Comparison of ENCODE assay signal across 18 mouse cellular contexts in the genomic region with DNA sequence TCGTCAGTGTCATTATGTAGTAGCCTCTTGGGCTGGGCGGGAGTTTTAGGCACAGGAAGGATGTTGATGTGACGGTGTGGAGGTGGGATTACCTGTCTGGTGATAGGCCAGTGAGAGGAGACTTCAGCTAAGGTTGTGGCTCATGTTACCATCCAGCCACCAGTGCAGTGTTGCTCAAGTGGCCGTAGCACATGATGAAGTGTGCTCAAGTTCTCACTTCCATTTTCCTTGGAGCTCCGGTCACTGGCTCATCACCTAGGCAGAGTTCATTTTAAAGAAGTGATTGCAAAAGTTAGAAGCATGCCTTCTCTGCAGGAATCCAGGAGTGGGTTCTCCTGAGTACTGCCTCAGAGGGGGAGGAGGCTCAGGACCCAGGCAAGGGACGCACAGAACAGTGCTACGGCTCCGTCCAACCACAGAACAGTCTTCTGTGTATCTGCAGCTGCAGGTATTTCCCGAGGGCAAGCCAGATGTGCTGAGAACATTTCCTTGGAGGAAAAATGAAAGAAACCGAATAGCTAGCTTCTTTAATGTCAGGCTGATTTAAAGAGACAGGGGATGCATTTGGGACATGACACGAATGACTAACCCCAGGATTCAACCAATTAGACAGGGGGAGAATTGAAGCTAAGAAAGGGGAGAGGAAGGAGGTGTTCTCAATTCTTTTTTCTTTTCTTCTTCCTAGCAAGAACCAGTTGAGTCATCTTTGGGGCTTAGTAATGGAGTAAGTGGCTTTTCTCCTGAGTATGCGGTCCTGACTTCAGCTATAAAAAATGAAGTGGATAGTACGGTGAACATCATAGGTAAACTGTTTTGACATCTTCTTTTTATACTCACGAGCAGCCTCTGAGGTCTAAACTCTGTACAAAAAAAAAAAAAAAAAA.
DNase-seq lines count a peak whose midpoint lies in the region; ATAC-seq and TF ChIP-seq lines count a peak whose summit lies in the region.
"Had no signal": no experiment of that assay in that cellular context is flagged by ENCODE, and none has a peak within 500 bp of the region (broad histone marks: within the 10 kb centered on the region; RNA-seq: fewer than 3 reads in every experiment).

No protein-coding gene starts in this region.

- no peak overlapping the region for H3K4me3 ChIP-seq in embryonic facial prominence, embryonic 11.5 days (ENCODE audit: low read depth, low read length)
- no peak overlapping the region for H3K4me3 ChIP-seq in embryonic facial prominence, embryonic 10.5 days
- no peak overlapping the region for H3K4me3 ChIP-seq in midbrain, embryonic 14.5 days (replicated peaks; ENCODE audit: low read depth, low read length)
- no peak overlapping the region for H3K4me3 ChIP-seq in midbrain, embryonic 13.5 days (replicated peaks)
- no peak overlapping the region for H3K4me3 ChIP-seq in limb, embryonic 14.5 days (replicated peaks; ENCODE audit: low read length)
- H3K4me3 ChIP-seq: hindbrain, embryonic 13.5 days; intestine, embryonic 15.5 days; kidney, embryonic 15.5 days; midbrain, embryonic 15.5 days had no signal

- no peak for ATAC-seq in embryonic facial prominence, embryonic 11.5 days (replicated peaks; ENCODE audit: insufficient number of reproducible peaks, low FRiP score, low TSS enrichment, low read depth)
- no peak for ATAC-seq in midbrain, embryonic 14.5 days (ENCODE audit: low FRiP score, low TSS enrichment)
- ATAC-seq in midbrain, embryonic 13.5 days: no peak
- peak; percentile 47; the same call in 1 of the 2 replicates for ATAC-seq in limb, embryonic 14.5 days (ENCODE audit: low FRiP score, low read depth)
- peak; percentile 25; the same call in 1 of the 2 replicates for ATAC-seq in neutrophil, adult 5-6 weeks (ENCODE audit: extremely low read depth, insufficient number of reproducible peaks, low FRiP score, poor library complexity, severe bottlenecking)
- ATAC-seq: forebrain, postnatal 0 days; intestine, embryonic 15.5 days; midbrain, embryonic 15.5 days; Patski had no signal

- H3K9ac ChIP-seq in embryonic facial prominence, embryonic 11.5 days (replicated peaks; ENCODE audit: low read length): no peak overlapping the region
- H3K9ac ChIP-seq in midbrain, embryonic 14.5 days (replicated peaks; ENCODE audit: low read length): no peak overlapping the region
- no peak overlapping the region for H3K9ac ChIP-seq in midbrain, embryonic 13.5 days (replicated peaks)
- H3K9ac ChIP-seq in limb, embryonic 14.5 days (ENCODE audit: low read depth, low read length, severe bottlenecking): no peak overlapping the region
- H3K9ac ChIP-seq: forebrain, postnatal 0 days; hindbrain, embryonic 13.5 days; intestine, embryonic 15.5 days; kidney, embryonic 15.5 days; midbrain, embryonic 15.5 days had no signal

- no peak overlapping the region for H3K4me2 ChIP-seq in embryonic facial prominence, embryonic 11.5 days (ENCODE audit: low read depth, low read length)
- H3K4me2 ChIP-seq in midbrain, embryonic 14.5 days (ENCODE audit: low read length): no peak overlapping the region
- H3K4me2 ChIP-seq in midbrain, embryonic 13.5 days (replicated peaks): no peak overlapping the region
- no peak overlapping the region for H3K4me2 ChIP-seq in limb, embryonic 14.5 days (replicated peaks; ENCODE audit: low read depth, low read length, severe bottlenecking)
- H3K4me2 ChIP-seq: hindbrain, embryonic 13.5 days; intestine, embryonic 15.5 days; kidney, embryonic 15.5 days; midbrain, embryonic 15.5 days had no signal

- TF ChIP-seq POLR2A in limb, embryonic 14.5 days (IDR thresholded peaks at IDR 0.05; ENCODE audit: borderline replicate concordance, extremely low read depth, insufficient read depth, insufficient read length): no peak

- no peaks in the 10 kb centered on the region for H3K27me3 ChIP-seq in embryonic facial prominence, embryonic 11.5 days (ENCODE audit: control insufficient read depth, insufficient read depth, low read length)
- H3K27me3 ChIP-seq in embryonic facial prominence, embryonic 10.5 days (replicated peaks; ENCODE audit: low read depth, poor library complexity, severe bottlenecking): no peaks in the 10 kb centered on the region
- no peaks in the 10 kb centered on the region for H3K27me3 ChIP-seq in midbrain, embryonic 14.5 days (ENCODE audit: control insufficient read depth, insufficient read depth, low read length)
- no peaks in the 10 kb centered on the region for H3K27me3 ChIP-seq in midbrain, embryonic 13.5 days
- H3K27me3 ChIP-seq in limb, embryonic 14.5 days (ENCODE audit: control insufficient read depth, insufficient read depth, low read length): no peaks in the 10 kb centered on the region
- H3K27me3 ChIP-seq: hindbrain, embryonic 13.5 days; intestine, embryonic 15.5 days; kidney, embryonic 15.5 days; midbrain, embryonic 15.5 days; Patski had no signal

- no peaks in the 10 kb centered on the region for H3K9me3 ChIP-seq in embryonic facial prominence, embryonic 11.5 days (replicated peaks; ENCODE audit: control insufficient read depth, low read length)
- no peaks in the 10 kb centered on the region for H3K9me3 ChIP-seq in embryonic facial prominence, embryonic 10.5 days
- H3K9me3 ChIP-seq in midbrain, embryonic 14.5 days (ENCODE audit: control insufficient read depth, low read length): no peaks in the 10 kb centered on the region
- no peaks in the 10 kb centered on the region for H3K9me3 ChIP-seq in midbrain, embryonic 13.5 days
- no peaks in the 10 kb centered on the region for H3K9me3 ChIP-seq in limb, embryonic 14.5 days (ENCODE audit: control insufficient read depth, low read length)
- H3K9me3 ChIP-seq: hindbrain, embryonic 13.5 days; intestine, embryonic 15.5 days; kidney, embryonic 15.5 days; midbrain, embryonic 15.5 days had no signal

- peak; percentile 6 for DNase-seq in embryonic facial prominence, embryonic 11.5 days (ENCODE audit: low spot score)
- DNase-seq in embryonic facial prominence, embryonic 10.5 days (ENCODE audit: low spot score): no peak
- DNase-seq in midbrain, embryonic 14.5 days: peak; percentile 1
- DNase-seq in limb, embryonic 14.5 days (ENCODE audit: low spot score): peak; percentile 6
- DNase-seq in T-cell, adult 2 months (ENCODE audit: low spot score): no peak
- DNase-seq in natural killer cell, adult 2 months (ENCODE audit: low spot score in 2 of 2): no peak
- DNase-seq: cerebellum, adult 8-10 months; forebrain, postnatal 0 days; gastrocnemius, postnatal 25 days; left cerebral cortex, postnatal 4 days; thymus, postnatal 36 days had no signal

- 66% methylated on average over 14 of the region's 14 CpGs for WGBS in embryonic facial prominence, embryonic 11.5 days
- 73% methylated on average over 14 of the region's 14 CpGs for WGBS in embryonic facial prominence, embryonic 10.5 days
- 69% methylated on average over 14 of the region's 14 CpGs for WGBS in midbrain, embryonic 14.5 days
- WGBS in midbrain, embryonic 13.5 days: 76% methylated on average over 14 of the region's 14 CpGs
- WGBS in limb, embryonic 14.5 days: 57% methylated on average over 14 of the region's 14 CpGs

- no peaks in the 10 kb centered on the region for H3K36me3 ChIP-seq in embryonic facial prominence, embryonic 11.5 days (replicated peaks; ENCODE audit: control insufficient read depth, insufficient read depth, low read depth, low read length)
- H3K36me3 ChIP-seq in embryonic facial prominence, embryonic 10.5 days (replicated peaks): peaks cover 22% of the 10 kb centered on the region
- no peaks in the 10 kb centered on the region for H3K36me3 ChIP-seq in midbrain, embryonic 14.5 days (ENCODE audit: control insufficient read depth, insufficient read depth, low read length)
- H3K36me3 ChIP-seq in midbrain, embryonic 13.5 days: peaks cover 12% of the 10 kb centered on the region; the same call in 1 of the 2 replicates
- peaks cover 24% of the 10 kb centered on the region for H3K36me3 ChIP-seq in limb, embryonic 14.5 days (ENCODE audit: control insufficient read depth, insufficient read depth, low read length)
- H3K36me3 ChIP-seq: midbrain, embryonic 15.5 days had no signal

- no peaks in the 10 kb centered on the region for H3K4me1 ChIP-seq in embryonic facial prominence, embryonic 11.5 days (ENCODE audit: control insufficient read depth, insufficient read depth, low read length)
- H3K4me1 ChIP-seq in embryonic facial prominence, embryonic 10.5 days: peaks cover 10% of the 10 kb centered on the region
- no peaks in the 10 kb centered on the region for H3K4me1 ChIP-seq in midbrain, embryonic 14.5 days (ENCODE audit: control insufficient read depth, insufficient read depth, low read length)
- H3K4me1 ChIP-seq in midbrain, embryonic 13.5 days (replicated peaks): 0 out of 2 replicates have a peak, but pooled peaks cover 4% of the 10 kb centered on the region
- peaks cover 7% of the 10 kb centered on the region; the same call in 1 of the 2 replicates for H3K4me1 ChIP-seq in limb, embryonic 14.5 days (ENCODE audit: control insufficient read depth, insufficient read depth, low read length)
- H3K4me1 ChIP-seq: midbrain, embryonic 15.5 days had no signal

- no peak overlapping the region for H3K27ac ChIP-seq in embryonic facial prominence, embryonic 11.5 days (replicated peaks; ENCODE audit: low read depth, low read length)
- no peak overlapping the region for H3K27ac ChIP-seq in embryonic facial prominence, embryonic 10.5 days (replicated peaks)
- no peak overlapping the region for H3K27ac ChIP-seq in midbrain, embryonic 14.5 days (replicated peaks; ENCODE audit: low read depth, low read length)
- H3K27ac ChIP-seq in midbrain, embryonic 13.5 days: no peak overlapping the region
- no peak overlapping the region for H3K27ac ChIP-seq in limb, embryonic 14.5 days (replicated peaks; ENCODE audit: low read depth, low read length)
- H3K27ac ChIP-seq: hindbrain, embryonic 13.5 days; intestine, embryonic 15.5 days; kidney, embryonic 15.5 days; midbrain, embryonic 15.5 days had no signal

Comparison
In these comparisons a context has a peak if more than half of its experiments do, and no peak if none do; other contexts are left out.
1. DNase-seq: peak in embryonic facial prominence, embryonic 11.5 days (single experiment), midbrain, embryonic 14.5 days (single experiment) and limb, embryonic 14.5 days (single experiment); none in embryonic facial prominence, embryonic 10.5 days (single experiment), T-cell, adult 2 months (single experiment) and natural killer cell, adult 2 months (0 of 2).
2. ATAC-seq: peak in limb, embryonic 14.5 days (single experiment) and neutrophil, adult 5-6 weeks (single experiment); none in embryonic facial prominence, embryonic 11.5 days (single experiment), midbrain, embryonic 14.5 days (single experiment) and midbrain, embryonic 13.5 days (single experiment).